Mouse (Mus musculus): ENCODE data around the gene Prkg1. TPM values are rescaled to one million over a fixed set of nuclear protein-coding genes. Genes with fewer than 3 reads are reported as not detected.

The Prkg1 gene
- polyA plus RNA-seq, 1 experiment from 2014 or later = 5.9 TPM

DNA sequence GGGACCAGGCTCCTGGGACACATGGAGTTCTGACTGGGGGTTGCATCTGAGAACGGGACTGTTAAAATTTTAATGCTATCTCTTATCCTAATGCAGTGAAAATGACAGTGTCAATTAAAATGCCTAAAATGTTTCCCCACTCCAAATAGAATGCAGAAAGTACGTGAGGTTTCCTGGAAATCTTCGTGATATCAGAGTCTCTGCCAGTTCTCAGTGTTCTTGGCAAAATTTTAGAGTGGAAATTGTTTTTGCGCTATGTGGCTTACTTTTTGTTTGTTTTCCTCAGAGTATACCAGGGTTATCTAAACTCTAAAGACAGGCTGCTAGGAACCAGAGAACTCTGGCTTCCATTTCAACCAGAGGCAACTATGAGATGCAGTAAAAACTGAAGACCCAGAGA, 50.4 kb downstream of the Prkg1 start:
- WGBS = 91% methylated on average over 4 of the region's 4 CpGs
- no peaks in the 10 kb centered on the region for H3K27me3 ChIP-seq
- ATAC-seq (ENCODE audit: low FRiP score) = no peak

DNA sequence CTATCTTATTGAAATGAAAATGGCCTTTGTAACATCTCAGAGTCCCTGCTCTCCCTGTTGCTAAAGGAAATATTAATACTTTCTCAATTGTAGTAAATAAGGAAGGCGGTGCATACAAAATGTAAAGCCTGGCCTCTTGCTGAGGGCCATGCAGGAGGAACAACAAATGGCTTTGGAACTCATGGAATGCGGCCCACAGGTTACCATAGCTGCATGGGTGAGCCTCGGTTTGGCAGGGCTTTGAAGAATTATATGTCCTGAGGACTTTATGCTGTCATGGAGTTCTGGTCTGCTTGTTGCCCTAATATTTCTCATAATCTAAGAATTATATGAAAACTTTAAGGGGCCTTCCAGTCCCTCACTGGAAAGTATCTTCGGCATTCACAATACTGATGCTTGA, 51.5 kb downstream of the Prkg1 start:
- H3K4me1 ChIP-seq = no peaks in the 10 kb centered on the region
- ATAC-seq (ENCODE audit: low FRiP score) = no peak
- no peak overlapping the region for H3K27ac ChIP-seq
- no peaks in the 10 kb centered on the region for H3K36me3 ChIP-seq (replicated peaks)
- H3K9ac ChIP-seq = no peak overlapping the region
- no peaks in the 10 kb centered on the region for H3K27me3 ChIP-seq
- 67% methylated on average over 4 of the region's 4 CpGs for WGBS
- no peak overlapping the region for H3K4me3 ChIP-seq (replicated peaks)
- no peaks in the 10 kb centered on the region for H3K9me3 ChIP-seq
- H3K4me2 ChIP-seq = no peak overlapping the region

More for the DNA sequence above, 50.4 kb downstream of the Prkg1 start:
- Histone ChIP-seq H3K27ac (no peak overlapping the region), H3K4me1 (no peaks in the 10 kb centered on the region), H3K36me3 (replicated peaks) (no peaks in the 10 kb centered on the region), H3K9ac (no peak overlapping the region), H3K9me3 (no peaks in the 10 kb centered on the region), H3K4me3 (replicated peaks) (no peak overlapping the region), H3K4me2 (no peak overlapping the region)

DNA sequence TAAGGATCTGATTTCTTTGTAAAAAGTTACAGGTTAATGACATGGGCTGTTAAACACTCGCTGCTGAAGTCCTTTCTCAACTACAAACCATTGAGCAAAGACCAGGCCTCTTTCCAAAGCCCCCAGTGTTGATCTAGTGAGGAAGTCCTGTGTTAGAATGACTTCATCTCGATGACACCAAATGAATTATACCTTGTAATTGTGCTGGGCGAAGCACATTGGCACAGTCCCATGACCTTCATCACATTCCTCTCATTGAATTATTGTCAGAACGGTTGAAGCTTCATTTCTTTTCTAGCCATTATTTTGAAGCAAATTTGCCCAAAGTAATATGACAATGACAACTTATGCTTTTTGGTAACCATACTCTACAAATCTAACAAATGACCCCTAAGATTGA, 54.5 kb downstream of the Prkg1 start:
- H3K4me2 ChIP-seq = no peak overlapping the region
- no peaks in the 10 kb centered on the region for H3K27me3 ChIP-seq
- WGBS = 89% methylated on average over 4 of the region's 4 CpGs
- no peak overlapping the region for H3K4me3 ChIP-seq (replicated peaks)
- H3K9ac ChIP-seq = no peak overlapping the region
- no peaks in the 10 kb centered on the region for H3K9me3 ChIP-seq
- no peak for ATAC-seq (ENCODE audit: low FRiP score)
- H3K4me1 ChIP-seq = no peaks in the 10 kb centered on the region
- H3K36me3 ChIP-seq (replicated peaks) = no peaks in the 10 kb centered on the region
- no peak overlapping the region for H3K27ac ChIP-seq

DNA sequence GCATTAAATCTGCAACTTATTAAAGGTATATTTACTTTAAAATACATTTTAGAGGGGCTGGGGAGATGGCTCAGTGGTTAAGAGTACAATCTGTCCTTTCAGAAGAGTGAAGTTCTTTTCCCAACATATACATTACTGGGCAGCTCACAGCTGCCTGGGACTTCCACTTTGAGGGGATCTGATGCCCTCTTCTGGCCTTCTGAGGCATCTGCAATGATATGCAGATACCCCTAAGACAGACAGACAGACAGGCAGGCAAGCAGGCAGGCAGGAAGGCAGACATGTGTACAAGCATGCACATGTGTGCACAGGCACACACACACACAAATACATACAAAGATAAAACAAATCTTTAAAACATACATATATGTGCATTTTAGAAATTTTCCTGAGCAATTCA, 60.8 kb downstream of the Prkg1 start:
- Histone ChIP-seq H3K9ac (no peak overlapping the region), H3K36me3 (replicated peaks) (no peaks in the 10 kb centered on the region), H3K9me3 (no peaks in the 10 kb centered on the region), H3K27me3 (no peaks in the 10 kb centered on the region), H3K4me1 (no peaks in the 10 kb centered on the region), H3K4me2 (no peak overlapping the region), H3K27ac (no peak overlapping the region), H3K4me3 (replicated peaks) (no peak overlapping the region)
- ATAC-seq (ENCODE audit: low FRiP score) = no peak

DNA sequence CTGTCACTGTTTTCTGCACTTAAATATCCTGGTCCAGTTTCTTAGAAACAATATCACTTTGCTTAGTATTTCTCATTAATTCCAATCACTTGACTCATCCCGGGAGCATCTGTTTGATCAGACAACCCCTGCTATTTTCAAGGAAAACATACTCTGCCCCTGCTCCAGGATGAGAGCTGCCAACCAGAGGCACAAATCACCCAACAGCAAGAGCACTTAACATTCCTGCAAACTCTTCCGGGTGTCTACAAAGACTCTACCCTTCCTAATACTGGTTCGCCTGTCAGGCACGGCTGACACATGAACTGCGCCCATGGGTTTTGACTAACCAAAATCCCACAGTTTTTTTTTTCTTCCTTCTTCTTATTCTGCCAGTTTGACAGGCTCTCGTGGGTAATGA, 65.9 kb downstream of the Prkg1 start:
- no peaks in the 10 kb centered on the region for H3K27me3 ChIP-seq
- H3K4me3 ChIP-seq (replicated peaks) = no peak overlapping the region
- H3K4me2 ChIP-seq = no peak overlapping the region
- no peak overlapping the region for H3K9ac ChIP-seq
- H3K27ac ChIP-seq = no peak overlapping the region
- H3K9me3 ChIP-seq = no peaks in the 10 kb centered on the region
- ATAC-seq (ENCODE audit: low FRiP score) = no peak
- WGBS = 87% methylated on average over 6 of the region's 6 CpGs
- no peaks in the 10 kb centered on the region for H3K4me1 ChIP-seq
- no peaks in the 10 kb centered on the region for H3K36me3 ChIP-seq (replicated peaks)

DNA sequence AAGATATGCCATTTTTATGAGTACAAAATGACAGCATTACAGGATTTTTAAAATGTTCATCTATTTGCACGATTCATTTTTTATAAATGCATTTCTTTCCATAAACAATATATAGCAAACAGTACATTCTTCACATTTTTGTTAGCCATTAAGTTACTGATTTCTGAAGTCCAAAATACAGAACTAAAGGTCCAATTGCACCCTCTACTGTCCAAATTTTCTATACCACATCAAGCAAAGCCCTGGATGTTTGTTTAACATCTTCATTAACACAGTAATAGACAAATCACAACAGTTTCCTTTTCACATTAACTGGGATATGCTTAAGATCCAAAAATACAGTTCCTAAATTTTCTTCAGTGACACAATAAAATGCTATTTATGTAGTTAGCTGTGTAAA, 84.0 kb downstream of the Prkg1 start:
- 47% methylated on average over 1 of the region's 1 CpGs for WGBS

DNA sequence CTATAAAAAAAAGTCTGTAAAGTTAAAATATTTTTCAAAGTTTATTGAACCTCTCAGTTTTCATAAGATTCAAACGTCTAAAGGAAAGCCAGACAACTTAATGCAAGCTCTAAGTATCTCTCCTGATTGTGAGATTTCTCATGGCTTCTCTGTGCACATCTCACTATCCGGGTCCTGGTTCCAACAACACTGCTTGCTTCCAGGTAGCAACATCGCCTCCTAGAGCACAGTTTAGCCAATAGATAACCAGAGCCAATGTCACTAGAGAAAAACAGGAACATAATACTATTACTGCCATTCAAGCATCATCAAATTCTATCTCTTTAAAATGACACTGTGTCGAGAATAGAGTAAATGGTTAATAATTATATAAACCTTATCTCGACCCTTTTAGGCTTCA, 86.5 kb downstream of the Prkg1 start:
- no peak overlapping the region for H3K4me3 ChIP-seq (replicated peaks)
- H3K27me3 ChIP-seq = no peaks in the 10 kb centered on the region
- H3K27ac ChIP-seq = no peak overlapping the region
- 49% methylated on average over 5 of the region's 5 CpGs for WGBS
- no peaks in the 10 kb centered on the region for H3K36me3 ChIP-seq (replicated peaks)
- H3K4me2 ChIP-seq = no peak overlapping the region
- H3K4me1 ChIP-seq = no peaks in the 10 kb centered on the region
- no peaks in the 10 kb centered on the region for H3K9me3 ChIP-seq
- no peak for ATAC-seq (ENCODE audit: low FRiP score)
- no peak overlapping the region for H3K9ac ChIP-seq

More for the DNA sequence above, 84.0 kb downstream of the Prkg1 start:
- no peak overlapping the region for H3K27ac ChIP-seq
- no peaks in the 10 kb centered on the region for H3K27me3 ChIP-seq
- H3K4me2 ChIP-seq = no peak overlapping the region
- H3K36me3 ChIP-seq (replicated peaks) = no peaks in the 10 kb centered on the region
- H3K4me3 ChIP-seq (replicated peaks) = no peak overlapping the region
- no peak for ATAC-seq (ENCODE audit: low FRiP score)
- no peak overlapping the region for H3K9ac ChIP-seq
- H3K4me1 ChIP-seq = no peaks in the 10 kb centered on the region
- H3K9me3 ChIP-seq = no peaks in the 10 kb centered on the region

DNA sequence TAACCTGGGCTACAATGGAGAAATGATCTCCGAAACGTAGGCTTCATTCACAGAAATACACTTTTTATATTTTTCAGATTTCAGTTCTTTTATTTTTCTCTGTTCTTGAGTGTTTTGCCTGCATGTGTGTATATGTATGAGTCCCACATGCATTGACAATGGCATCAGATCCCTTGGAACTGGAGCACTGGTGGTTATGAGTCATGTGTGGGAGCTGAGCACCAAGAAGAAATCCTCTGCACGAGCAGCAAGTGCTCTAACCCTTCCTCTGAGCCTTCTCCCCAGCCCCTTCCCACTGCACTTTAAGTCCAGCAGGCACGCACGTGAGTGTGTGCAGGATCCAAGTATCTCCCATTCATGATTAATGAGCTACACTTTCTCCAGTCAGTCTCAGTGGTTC, 93.1 kb downstream of the Prkg1 start:
- H3K27me3 ChIP-seq = no peaks in the 10 kb centered on the region
- H3K36me3 ChIP-seq (replicated peaks) = no peaks in the 10 kb centered on the region
- H3K9ac ChIP-seq = no peak overlapping the region
- H3K4me1 ChIP-seq = no peaks in the 10 kb centered on the region
- H3K27ac ChIP-seq = no peak overlapping the region
- no peak overlapping the region for H3K4me2 ChIP-seq
- H3K4me3 ChIP-seq (replicated peaks) = no peak overlapping the region
- WGBS = 65% methylated on average over 5 of the region's 5 CpGs
- no peaks in the 10 kb centered on the region for H3K9me3 ChIP-seq
- no peak for ATAC-seq (ENCODE audit: low FRiP score)

DNA sequence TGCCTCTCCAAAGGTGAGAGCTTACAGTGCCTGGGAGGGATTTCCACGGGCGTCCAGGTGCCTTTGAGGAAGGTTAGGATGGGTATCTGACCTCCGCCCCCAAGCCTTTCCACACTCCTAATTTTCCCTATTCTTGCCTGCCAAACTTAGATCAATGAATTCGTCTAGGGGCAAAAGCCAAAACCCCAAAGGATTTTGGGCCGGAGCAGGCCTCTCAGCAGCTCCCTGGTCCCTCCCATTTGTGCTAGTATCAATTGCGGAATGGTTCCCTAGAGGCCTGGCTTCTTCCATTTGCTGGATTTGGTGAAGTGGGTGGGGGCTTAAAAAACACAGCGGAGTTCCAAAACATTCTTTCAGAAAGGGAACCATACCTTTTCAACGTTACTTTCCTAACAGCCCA, 99.8 kb downstream of the Prkg1 start:
- no peaks in the 10 kb centered on the region for H3K36me3 ChIP-seq (replicated peaks)
- peak overlapping the region; percentile 62 for H3K9ac ChIP-seq
- peaks cover 11% of the 10 kb centered on the region for H3K4me1 ChIP-seq
- WGBS = 3% methylated on average over 8 of the region's 8 CpGs
- no peak; the same call in 1 of the 2 replicates for ATAC-seq (ENCODE audit: low FRiP score)
- no peaks in the 10 kb centered on the region; the same call in 1 of the 2 replicates for H3K27me3 ChIP-seq
- no peaks in the 10 kb centered on the region for H3K9me3 ChIP-seq
- peak overlapping the region; percentile 97 for H3K4me2 ChIP-seq
- H3K27ac ChIP-seq = no peak overlapping the region
- peak overlapping the region; percentile 66 for H3K4me3 ChIP-seq (replicated peaks)

DNA sequence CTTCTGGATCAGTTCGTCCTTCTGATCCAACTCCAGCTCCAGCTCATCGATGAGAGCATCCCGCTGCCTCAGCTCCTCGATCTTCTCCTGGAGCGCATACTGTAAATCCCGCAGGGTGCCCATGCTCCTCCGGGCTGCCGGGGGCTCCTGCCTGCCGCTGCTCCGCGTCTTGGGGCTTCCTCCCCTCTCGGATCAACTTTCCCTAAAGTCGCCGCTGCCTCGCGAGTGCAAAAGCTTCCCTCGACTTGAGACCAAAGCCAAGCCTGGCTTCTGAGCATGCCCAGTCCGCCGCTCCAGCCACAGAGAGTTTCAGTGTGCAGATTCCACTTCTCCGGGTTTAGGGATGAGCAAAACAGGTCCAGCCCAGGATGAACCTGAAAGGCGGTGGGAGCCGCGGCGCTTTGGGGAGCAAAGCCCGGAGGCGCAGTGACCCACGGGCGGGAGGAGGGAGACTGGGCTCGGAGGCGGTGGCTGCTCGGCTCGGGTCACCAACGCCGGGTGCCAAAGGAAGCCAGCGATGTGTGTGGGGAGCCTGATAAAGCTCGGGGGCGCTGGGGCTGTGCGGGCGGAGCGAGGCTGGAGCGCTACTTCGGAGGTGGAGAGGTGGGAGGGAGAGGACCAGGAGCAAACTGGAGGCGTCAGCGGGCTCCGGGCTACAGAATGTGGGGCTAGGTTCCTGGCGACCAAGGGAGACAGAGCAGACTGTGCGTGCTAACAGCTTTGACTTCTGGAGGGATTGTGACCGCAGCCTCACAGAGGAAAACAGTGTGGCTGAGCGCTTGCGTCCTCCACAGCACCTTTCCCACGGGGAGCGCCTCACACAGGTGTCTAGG, 100.5 kb downstream of the Prkg1 start:
- Histone ChIP-seq H3K4me3 (replicated peaks) (peak overlapping the region; percentile 66), H3K4me2 (peak overlapping the region; percentile 97), H3K36me3 (replicated peaks) (no peaks in the 10 kb centered on the region), H3K9ac (peak overlapping the region; percentile 62), H3K27ac (no peak overlapping the region), H3K9me3 (no peaks in the 10 kb centered on the region), H3K27me3 (no peaks in the 10 kb centered on the region; the same call in 1 of the 2 replicates), H3K4me1 (peaks cover 11% of the 10 kb centered on the region)
- under 1% methylated on average over 52 of the region's 52 CpGs for WGBS
- ATAC-seq (ENCODE audit: low FRiP score) = peak; percentile 86

DNA sequence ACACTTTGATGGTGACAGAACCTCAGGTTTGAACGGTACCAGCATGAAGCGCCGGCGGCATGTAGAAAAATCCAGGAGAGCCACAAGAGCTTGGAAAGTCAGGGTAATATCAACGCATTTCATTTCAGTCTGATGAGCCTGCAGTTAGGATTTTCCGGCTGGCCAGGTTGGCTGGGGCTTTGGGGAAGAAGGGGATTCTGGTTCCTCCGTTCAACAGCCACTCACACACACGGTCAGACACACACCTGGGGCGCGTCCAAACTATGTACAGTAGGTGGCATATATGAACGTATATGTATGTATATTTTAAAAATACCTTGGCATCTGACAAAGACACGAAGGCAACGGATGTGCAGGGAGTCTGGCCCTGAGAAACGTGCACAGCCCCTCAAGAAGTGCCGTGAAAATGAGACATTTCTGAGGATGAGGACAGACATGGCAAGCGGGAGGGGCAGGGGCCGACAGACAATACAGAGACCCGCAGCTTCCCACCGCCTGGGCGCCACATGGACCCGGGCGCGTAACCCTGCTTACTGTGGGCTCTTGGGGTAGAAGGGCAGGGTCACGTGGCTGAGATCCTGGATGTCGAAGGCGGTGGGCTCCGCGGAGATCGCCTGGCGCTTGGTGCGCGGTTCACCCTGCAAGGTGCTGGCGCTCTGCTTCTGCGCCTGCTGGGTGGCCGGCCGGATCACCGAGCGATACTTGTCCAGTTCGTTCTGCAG, 101.2 kb downstream of the Prkg1 start:
- H3K27me3 ChIP-seq = no peaks in the 10 kb centered on the region; the same call in 1 of the 2 replicates
- H3K4me2 ChIP-seq = peak overlapping the region; percentile 97
- H3K27ac ChIP-seq = no peak overlapping the region
- WGBS = 4% methylated on average over 39 of the region's 39 CpGs
- H3K36me3 ChIP-seq (replicated peaks) = no peaks in the 10 kb centered on the region
- H3K4me3 ChIP-seq (replicated peaks) = peak overlapping the region; percentile 66
- H3K9ac ChIP-seq = peak overlapping the region; percentile 62
- peaks cover 19% of the 10 kb centered on the region for H3K4me1 ChIP-seq
- H3K9me3 ChIP-seq = no peaks in the 10 kb centered on the region
- ATAC-seq (ENCODE audit: low FRiP score) = peak; percentile 86

DNA sequence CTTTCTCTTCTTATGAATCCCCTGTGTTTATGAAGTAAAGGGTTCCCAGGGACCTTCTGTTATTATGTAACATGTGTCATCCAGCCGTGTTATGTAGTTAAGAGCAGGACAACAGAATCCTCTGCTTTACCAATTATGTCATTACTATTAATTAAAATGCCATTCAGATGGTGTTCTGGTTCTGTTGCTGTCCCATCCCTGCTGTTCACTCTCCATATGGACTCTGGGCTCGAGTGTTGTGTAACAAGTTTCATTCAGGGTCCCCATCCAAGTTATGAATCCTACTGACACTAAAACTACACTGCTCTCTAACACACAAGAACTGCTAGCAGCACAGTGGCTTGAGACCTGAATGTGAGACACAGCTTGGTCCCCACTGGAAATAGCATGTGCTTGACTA, 102.0 kb downstream of the Prkg1 start:
- Histone ChIP-seq H3K27ac (no peak overlapping the region), H3K4me1 (peaks cover 19% of the 10 kb centered on the region), H3K4me3 (replicated peaks) (no peak overlapping the region), H3K9ac (no peak overlapping the region), H3K4me2 (no peak overlapping the region), H3K9me3 (no peaks in the 10 kb centered on the region), H3K27me3 (no peaks in the 10 kb centered on the region; the same call in 1 of the 2 replicates), H3K36me3 (replicated peaks) (no peaks in the 10 kb centered on the region)
- no peak for ATAC-seq (ENCODE audit: low FRiP score)
- 66% methylated on average over 2 of the region's 2 CpGs for WGBS

Measured in forebrain, embryonic 12.5 days (tissue).